Comparison of ENCODE assay signal across 12 mouse cellular contexts in the genomic region with DNA sequence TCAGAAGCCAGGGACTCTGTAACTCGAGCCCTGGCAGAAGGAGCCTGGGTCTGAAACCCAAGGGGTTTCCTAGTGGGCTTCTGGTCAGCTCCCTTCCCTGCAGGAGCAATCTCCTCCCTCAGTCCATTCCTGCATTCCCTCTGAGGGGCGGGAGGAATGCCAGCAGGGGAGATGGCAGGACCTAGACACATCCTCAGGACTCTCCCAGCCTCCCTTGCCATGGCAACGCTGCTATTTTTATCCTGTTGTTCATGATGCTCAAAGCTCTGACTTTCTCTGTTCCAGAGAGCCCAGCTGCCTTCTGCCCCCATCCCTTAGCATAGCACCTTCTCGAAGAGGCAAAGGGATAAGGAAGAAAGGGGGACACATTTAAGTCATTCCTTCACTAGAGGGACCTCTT. TPM values are rescaled to one million over a fixed set of nuclear protein-coding genes. Genes with fewer than 3 reads are reported as not detected.
A peak's percentile ranks its signal among the peaks of the same experiment; 100 is the strongest.
DNase-seq lines count a peak whose midpoint lies in the region; ATAC-seq and TF ChIP-seq lines count a peak whose summit lies in the region.
"Had no signal": no experiment of that assay in that cellular context is flagged by ENCODE, and none has a peak within 500 bp of the region (broad histone marks: within the 10 kb centered on the region; RNA-seq: fewer than 3 reads in every experiment).

No protein-coding gene starts in this region.

- TF ChIP-seq CTCF in gastrocnemius, adult 2 months (IDR thresholded peaks at IDR 0.05): no peak

- WGBS in hindbrain, embryonic 14.5 days: 8% methylated on average over 4 of the region's 4 CpGs
- WGBS in neural tube, embryonic 15.5 days: 10% methylated on average over 4 of the region's 4 CpGs

- H3K27ac ChIP-seq in gastrocnemius, adult 2 months: no peak overlapping the region
- peak overlapping the region; percentile 55 for H3K27ac ChIP-seq in hindbrain, embryonic 14.5 days
- peak overlapping the region; percentile 78 for H3K27ac ChIP-seq in neural tube, embryonic 15.5 days (replicated peaks)
- H3K27ac ChIP-seq: limb, embryonic 15.5 days; neural tube, embryonic 12.5 days had no signal

- peaks cover 13% of the 10 kb centered on the region; the same call in 1 of the 2 replicates for H3K36me3 ChIP-seq in hindbrain, embryonic 14.5 days (replicated peaks; ENCODE audit: control insufficient read depth, insufficient read depth)
- H3K36me3 ChIP-seq in neural tube, embryonic 15.5 days: peaks cover 7% of the 10 kb centered on the region; the same call in 1 of the 2 replicates
- H3K36me3 ChIP-seq: limb, embryonic 15.5 days had no signal

- no peak overlapping the region for H3K4me2 ChIP-seq in hindbrain, embryonic 14.5 days (replicated peaks)
- no peak overlapping the region for H3K4me2 ChIP-seq in neural tube, embryonic 15.5 days
- H3K4me2 ChIP-seq: limb, embryonic 15.5 days; neural tube, embryonic 12.5 days had no signal

- no peak overlapping the region for H3K4me3 ChIP-seq in gastrocnemius, adult 2 months
- H3K4me3 ChIP-seq in hindbrain, embryonic 14.5 days (replicated peaks; ENCODE audit: low read length): no peak overlapping the region
- H3K4me3 ChIP-seq in neural tube, embryonic 15.5 days (replicated peaks): no peak overlapping the region
- H3K4me3 ChIP-seq: limb, embryonic 15.5 days; neural tube, embryonic 12.5 days had no signal

- DNase-seq in gastrocnemius, adult 2 months: peak; percentile 40
- no peak for DNase-seq in gastrocnemius, postnatal 4 days (ENCODE audit: low spot score in 2 of 2)
- DNase-seq in cerebellum, adult 8-10 months: peak; percentile 50
- DNase-seq in hindbrain, embryonic 14.5 days (ENCODE audit: low spot score): no peak
- DNase-seq in urinary bladder, adult 2 months (ENCODE audit: low spot score): no peak
- no peak for DNase-seq in thymus, postnatal 10 days (ENCODE audit: low spot score in 2 of 2)
- no peak for DNase-seq in kidney, postnatal 25 days

- peaks cover 36% of the 10 kb centered on the region for H3K4me1 ChIP-seq in hindbrain, embryonic 14.5 days (replicated peaks; ENCODE audit: control insufficient read depth, insufficient read depth, low read length)
- H3K4me1 ChIP-seq in neural tube, embryonic 15.5 days: peaks cover 67% of the 10 kb centered on the region

- H3K9me3 ChIP-seq in hindbrain, embryonic 14.5 days (ENCODE audit: control insufficient read depth, low read length): no peaks in the 10 kb centered on the region
- no peaks in the 10 kb centered on the region for H3K9me3 ChIP-seq in neural tube, embryonic 15.5 days (replicated peaks)
- H3K9me3 ChIP-seq: limb, embryonic 15.5 days; neural tube, embryonic 12.5 days had no signal

- H3K27me3 ChIP-seq in hindbrain, embryonic 14.5 days (ENCODE audit: control insufficient read depth, insufficient read depth, low read length): no peaks in the 10 kb centered on the region
- 0 out of 2 replicates have a peak, but pooled peaks cover 4% of the 10 kb centered on the region for H3K27me3 ChIP-seq in neural tube, embryonic 15.5 days (replicated peaks)

- no peak for ATAC-seq in hindbrain, embryonic 14.5 days (ENCODE audit: low FRiP score)
- no peak for ATAC-seq in neural tube, embryonic 15.5 days (ENCODE audit: low FRiP score)

- H3K9ac ChIP-seq in hindbrain, embryonic 14.5 days: no peak overlapping the region
- no peak overlapping the region for H3K9ac ChIP-seq in neural tube, embryonic 15.5 days (replicated peaks)
- H3K9ac ChIP-seq: limb, embryonic 15.5 days; neural tube, embryonic 12.5 days had no signal

- intact Hi-C loops in gastrocnemius, adult 2 months (cut with DNase I): no loop called here

RNA-seq across cellular contexts. Expression of a gene that starts 16.9 kb away (rescaled TPM):
- total RNA-seq in gastrocnemius, adult 2 months (2021): not detected
- under 1 TPM; 0.49 to 0.57 TPM for total RNA-seq in gastrocnemius, postnatal 4 days (2021)
- polyA plus RNA-seq in hindbrain, embryonic 14.5 days (2014; fragmentation: Nextera tagmentation; extraction: Ambion mirVana): 3.6 and 3.8 TPM in 2 replicates
- 1.4 and 1.6 TPM in 2 replicates for polyA plus RNA-seq in neural tube, embryonic 15.5 days (2015; fragmentation: Nextera tagmentation; extraction: Ambion mirVana)
- 0.15 and 0.21 TPM in 2 replicates for polyA plus RNA-seq in urinary bladder, adult 2 months (2012; rRNA removed)
- total RNA-seq: gastrocnemius, adult 18-20 months had no signal

RNA-seq across cellular contexts. Expression of a gene that starts 16.9 kb away (rescaled TPM):
- total RNA-seq in gastrocnemius, adult 2 months (2021): not detected
- under 1 TPM; 0.62 to 0.64 TPM for total RNA-seq in gastrocnemius, postnatal 4 days (2021)
- 15.9 and 22.1 TPM in 2 replicates for polyA plus RNA-seq in hindbrain, embryonic 14.5 days (2014; fragmentation: Nextera tagmentation; extraction: Ambion mirVana)
- polyA plus RNA-seq in neural tube, embryonic 15.5 days (2015; fragmentation: Nextera tagmentation; extraction: Ambion mirVana): 16.9 and 17.6 TPM in 2 replicates
- polyA plus RNA-seq in urinary bladder, adult 2 months (2012; rRNA removed): 0.23 and 0.32 TPM in 2 replicates
- total RNA-seq: adrenal gland, postnatal 14 days; gastrocnemius, adult 18-20 months had no signal

RNA-seq across cellular contexts. Expression of a gene that starts 21.4 kb away (rescaled TPM):
- total RNA-seq in gastrocnemius, adult 2 months (2021): not detected
- total RNA-seq in gastrocnemius, postnatal 4 days (2021): not detected
- 0.39 and 0.47 TPM in 2 replicates for polyA plus RNA-seq in hindbrain, embryonic 14.5 days (2014; fragmentation: Nextera tagmentation; extraction: Ambion mirVana)
- 0.50 and 0.59 TPM in 2 replicates for polyA plus RNA-seq in neural tube, embryonic 15.5 days (2015; fragmentation: Nextera tagmentation; extraction: Ambion mirVana)
- not detected in 2 replicates for polyA plus RNA-seq in urinary bladder, adult 2 months (2012; rRNA removed)
- total RNA-seq: adrenal gland, postnatal 14 days; gastrocnemius, adult 18-20 months had no signal
- polyA plus RNA-seq: limb, embryonic 15.5 days had no signal

Comparison
In these comparisons a context has a peak if more than half of its experiments do, and no peak if none do; other contexts are left out.
1. DNase-seq: peak in gastrocnemius, adult 2 months (single experiment) and cerebellum, adult 8-10 months (single experiment); none in gastrocnemius, postnatal 4 days (0 of 2), hindbrain, embryonic 14.5 days (single experiment), urinary bladder, adult 2 months (single experiment), thymus, postnatal 10 days (0 of 2) and kidney, postnatal 25 days (0 of 2).
2. RNA of a gene that starts 16.9 kb away (polyA plus RNA-seq): 15.9 to 22.1 TPM in hindbrain, embryonic 14.5 days and 16.9 to 17.6 TPM in neural tube, embryonic 15.5 days; 0.23 to 0.32 TPM in urinary bladder, adult 2 months; every median in the first group is over 10 times any median in the second.